Mouse (Mus musculus) liver, embryonic 14.5 days (tissue): ENCODE data around the gene Tmem9.

ENCODE experiments used
- CTCF ChIP-seq: IDR thresholded peaks from 2 replicates; pipeline ENCODE4 v1.5.1; 2016; ENCODE audit warnings: antibody characterized with exemption, low read depth, control low read depth
- EP300 ChIP-seq: IDR thresholded peaks from 2 replicates; pipeline ENCODE4 v1.6.1; 2016; ENCODE audit warnings: antibody characterized with exemption, low read depth

GRCm38 (mm10) chr1:136007211-136008158 is at the start of gene Tmem9:
- 0 out of 2 replicates have a peak, but pooled peaks have one; percentile 38 for TF ChIP-seq CTCF
- no peak; the same call in 1 of the 2 replicates for TF ChIP-seq EP300
